Mouse (Mus musculus) common myeloid progenitor, adult 5-6 weeks (primary cell): ENCODE results near the gene Pafah2. TPM values are rescaled to one million over a fixed set of nuclear protein-coding genes. Genes with fewer than 3 reads are reported as not detected.

Experiments used
- total RNA-seq: library from RNA; stranded (forward); fragments of 200-1000, 187-1606 nt; gene quantifications from 2 replicates; pipeline ENCODE4 v1.2.3, GENCODE M21; 2017

Pafah2 gene
- total RNA-seq, 1 experiment from 2014 or later, result 16.4 TPM

Other genes starting within 250 kb of the Pafah2 start
- 25.2 and 51.2 TPM in 2 replicates for gene Cep85, start 209.2 kb upstream of the Pafah2 start, total RNA-seq
- gene Gm7534, start 193.3 kb upstream of the Pafah2 start, total RNA-seq, result not detected in 2 replicates
- gene Catsper4, start 168.9 kb upstream of the Pafah2 start, total RNA-seq, result not detected in 2 replicates
- not detected in 2 replicates for gene Cnksr1, start 157.9 kb upstream of the Pafah2 start, total RNA-seq
- gene E130218I03Rik, start 152.7 kb upstream of the Pafah2 start, total RNA-seq, result 1.8 TPM in 1 of 2 replicates, not detected in the other
- 8.6 and 13.1 TPM in 2 replicates for gene Zfp593, start 150.7 kb upstream of the Pafah2 start, total RNA-seq
- not detected in 2 replicates for gene Gm30191, start 149.4 kb upstream of the Pafah2 start, total RNA-seq
- gene Grrp1, start 142.2 kb upstream of the Pafah2 start, total RNA-seq, result not detected in 2 replicates
- gene Pdik1l, start 108.4 kb upstream of the Pafah2 start, total RNA-seq, result 27.9 and 36.1 TPM in 2 replicates
- not detected in 2 replicates for gene Trim63, start 81.2 kb upstream of the Pafah2 start, total RNA-seq
- gene Slc30a2, start 53.1 kb upstream of the Pafah2 start, total RNA-seq, result not detected in 2 replicates
- gene Extl1, start 12.5 kb upstream of the Pafah2 start, total RNA-seq, result not detected in 2 replicates
- 1,614 and 1,654 TPM in 2 replicates for gene Stmn1, start 72.0 kb downstream of the Pafah2 start, total RNA-seq
- gene Paqr7, start 100.4 kb downstream of the Pafah2 start, total RNA-seq, result 10.6 and 12.6 TPM in 2 replicates
- 32.6 and 37.0 TPM in 2 replicates for gene Aunip, start 114.7 kb downstream of the Pafah2 start, total RNA-seq
- 46.2 and 52.7 TPM in 2 replicates for gene Mtfr1l, start 139.1 kb downstream of the Pafah2 start, total RNA-seq
- gene Selenon, start 155.8 kb downstream of the Pafah2 start, total RNA-seq, result 6.5 and 9.7 TPM in 2 replicates